Mouse (Mus musculus): ENCODE measurements at regions not wholly inside any gene's neighbourhood (a gene's known extent, or its start where the extent isn't known, plus 50 kb on each side); places are given as distances from the start of the nearest gene placed in this dataset.
A peak's percentile ranks its signal among the peaks of the same experiment; 100 is the strongest.

DNA sequence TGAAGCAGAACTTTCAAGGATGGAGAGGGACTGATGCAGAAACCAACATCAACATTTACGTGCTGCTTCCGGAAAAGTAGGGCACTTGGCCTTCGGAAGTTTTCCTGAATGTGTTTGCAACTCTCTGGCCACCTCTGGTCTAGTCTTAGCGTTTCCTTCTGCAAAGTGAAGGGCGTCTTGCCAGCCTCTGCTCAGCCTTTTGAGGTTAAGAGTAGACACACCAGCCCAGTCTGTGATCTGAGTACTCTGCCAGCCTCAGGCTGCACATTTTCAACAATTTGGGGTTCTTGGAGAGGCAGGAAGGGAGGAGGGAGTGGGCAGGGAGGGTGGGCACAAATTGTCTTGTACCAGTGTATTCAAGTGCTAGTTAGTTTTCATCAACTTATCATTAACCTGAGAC, 176.7 kb upstream of the Egln3 start:
- no peak for DNase-seq

DNA sequence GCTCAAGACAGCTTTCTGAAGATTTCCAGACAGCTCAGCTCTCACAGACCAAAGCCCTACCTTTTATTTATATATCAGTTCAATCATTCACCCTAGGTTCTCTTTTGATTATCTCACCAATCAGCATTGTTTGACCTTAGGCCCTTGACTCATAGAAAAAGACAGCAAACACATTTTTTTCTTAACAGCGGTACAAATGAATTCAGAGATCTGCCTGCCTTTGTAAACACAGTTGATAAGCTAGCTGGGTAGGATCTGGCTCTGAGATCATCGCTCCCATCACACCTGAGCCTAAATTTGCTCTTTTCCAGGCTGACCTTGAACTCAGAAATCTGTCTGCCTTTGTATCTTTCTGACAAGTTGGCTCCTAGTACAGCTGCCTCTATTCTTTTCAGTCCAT, 174.9 kb upstream of the Egln3 start:
- no peak for DNase-seq

DNA sequence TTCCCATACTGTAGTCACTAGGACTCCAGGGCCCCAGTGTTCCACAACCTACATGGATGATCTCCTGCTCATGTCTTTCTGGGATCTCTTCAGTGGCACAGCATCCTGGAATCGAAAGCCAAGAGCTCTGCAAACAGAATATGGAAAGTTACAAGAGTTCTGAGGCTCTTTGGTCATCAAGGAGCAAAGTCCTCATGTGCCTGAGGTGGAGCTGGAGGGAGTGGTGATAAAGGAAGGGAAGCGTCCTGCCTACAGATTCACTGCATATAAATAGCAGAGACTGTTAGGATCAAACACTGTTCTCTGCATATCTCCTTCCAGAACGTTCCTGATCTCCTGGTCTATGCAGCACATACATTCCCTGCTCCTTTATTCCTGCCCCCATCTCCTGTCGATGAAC, 170.4 kb upstream of the Egln3 start:
- no peak for DNase-seq

DNA sequence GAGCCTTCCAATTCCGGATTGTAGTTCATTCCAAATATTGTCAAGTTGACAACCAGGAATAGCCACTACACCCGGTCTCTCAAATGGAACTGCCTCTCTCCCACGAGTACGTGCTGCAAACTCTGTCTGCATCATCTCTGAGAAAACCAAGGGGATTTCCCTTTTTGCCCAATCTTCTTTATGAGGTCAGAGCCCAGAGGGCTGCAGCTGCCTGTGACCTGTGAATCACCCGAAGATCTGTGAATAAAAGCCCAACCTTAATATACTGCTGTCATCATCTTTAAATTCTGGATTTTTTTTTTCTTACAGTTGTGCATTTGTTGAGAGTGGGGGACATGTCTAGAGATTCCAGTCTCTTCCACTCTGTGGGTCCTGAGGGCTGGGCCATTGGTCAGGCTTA, 165.6 kb upstream of the Egln3 start:
- DNase-seq: no peak

DNA sequence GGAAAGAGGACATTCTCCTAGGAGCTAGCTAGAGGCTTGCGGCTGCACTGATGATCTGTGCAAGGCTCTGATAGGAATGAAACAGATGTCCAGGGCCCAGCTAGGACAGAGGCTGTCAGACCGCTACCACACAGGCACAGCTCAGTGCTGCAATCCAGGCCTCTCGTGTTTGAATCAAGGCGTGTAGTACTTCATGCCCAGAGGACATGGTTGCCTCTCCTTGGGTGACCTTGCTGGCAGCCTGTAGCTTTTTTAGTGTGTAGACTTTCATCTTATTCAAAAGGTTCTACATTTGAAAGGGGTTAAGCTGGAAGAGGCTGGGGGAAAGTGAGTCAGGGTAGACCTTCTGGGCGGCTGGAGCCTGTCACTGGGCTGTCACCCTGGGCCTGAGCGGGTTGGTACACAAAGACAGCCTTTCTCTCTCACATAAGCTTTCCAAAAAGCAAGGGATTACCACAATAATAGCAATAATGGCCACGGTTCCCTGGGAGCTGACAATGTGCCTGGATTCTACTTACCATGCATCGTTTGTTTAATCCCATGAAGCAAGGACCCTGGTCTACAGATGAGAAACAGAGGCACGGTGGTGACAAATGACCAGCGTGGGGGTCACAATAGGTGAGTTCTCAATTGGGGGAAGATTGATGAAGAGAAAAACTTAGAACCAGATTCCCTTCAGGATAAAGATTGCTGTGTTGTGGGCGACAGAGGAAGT, 160.9 kb upstream of the Egln3 start:
- no peak for DNase-seq

DNA sequence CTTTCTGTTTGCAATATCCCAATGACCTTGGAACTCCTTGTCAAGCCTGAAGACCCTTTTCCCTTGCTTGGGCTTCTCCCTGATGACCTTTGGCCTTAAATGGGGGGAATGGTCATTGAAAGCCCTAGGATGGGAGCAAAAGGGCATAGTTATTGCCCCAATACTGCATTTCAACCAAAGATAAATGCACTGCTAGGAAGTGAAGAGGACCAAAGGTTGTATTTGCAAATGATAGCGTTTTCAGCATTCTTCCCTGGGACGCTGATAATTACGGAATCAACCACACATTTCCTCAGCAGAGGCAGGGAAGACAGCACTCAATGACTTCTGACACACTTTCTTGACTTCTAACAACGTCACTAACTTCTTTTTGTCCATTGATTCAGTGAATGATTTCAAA, 158.1 kb upstream of the Egln3 start:
- no peak for DNase-seq

DNA sequence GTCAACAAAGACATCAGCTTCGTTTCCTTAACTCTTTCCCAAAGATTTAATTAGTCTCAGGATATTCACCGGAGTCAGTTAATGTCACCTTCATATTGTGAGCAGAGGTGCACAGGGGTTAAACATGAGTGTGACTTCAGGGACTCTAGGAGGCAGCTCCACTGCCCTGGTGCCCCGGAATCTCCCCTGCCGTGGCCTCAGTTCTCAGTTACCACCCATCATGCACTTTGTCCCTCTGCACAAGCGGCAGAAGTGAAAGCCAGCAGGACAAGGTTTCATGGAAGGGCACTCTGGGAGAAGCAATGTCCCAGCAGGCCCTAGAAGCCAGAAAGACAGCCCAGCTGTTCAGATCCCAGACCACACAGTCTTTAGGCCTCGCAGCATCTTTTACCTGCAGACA, 150.5 kb upstream of the Egln3 start:
- no peak for DNase-seq

DNA sequence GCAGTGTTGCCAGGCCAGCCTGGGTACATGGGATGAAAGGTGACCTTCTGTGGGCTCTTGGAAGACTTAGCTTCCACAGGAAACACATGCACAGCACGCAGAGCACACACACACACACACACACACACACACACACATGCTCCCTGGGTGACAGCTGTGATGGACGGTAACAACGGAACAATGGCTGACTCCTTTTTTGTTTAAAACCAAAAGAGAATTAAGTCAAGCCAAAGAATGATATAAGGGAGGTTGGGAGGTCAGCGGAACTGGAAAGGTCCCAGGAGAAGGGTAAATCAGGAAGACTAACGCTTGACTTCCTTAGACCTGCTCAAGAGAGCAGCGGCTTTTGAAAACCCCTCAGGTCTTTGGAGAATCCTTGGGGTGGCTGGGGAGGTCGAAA, 150.0 kb upstream of the Egln3 start:
- DNase-seq: no peak

DNA sequence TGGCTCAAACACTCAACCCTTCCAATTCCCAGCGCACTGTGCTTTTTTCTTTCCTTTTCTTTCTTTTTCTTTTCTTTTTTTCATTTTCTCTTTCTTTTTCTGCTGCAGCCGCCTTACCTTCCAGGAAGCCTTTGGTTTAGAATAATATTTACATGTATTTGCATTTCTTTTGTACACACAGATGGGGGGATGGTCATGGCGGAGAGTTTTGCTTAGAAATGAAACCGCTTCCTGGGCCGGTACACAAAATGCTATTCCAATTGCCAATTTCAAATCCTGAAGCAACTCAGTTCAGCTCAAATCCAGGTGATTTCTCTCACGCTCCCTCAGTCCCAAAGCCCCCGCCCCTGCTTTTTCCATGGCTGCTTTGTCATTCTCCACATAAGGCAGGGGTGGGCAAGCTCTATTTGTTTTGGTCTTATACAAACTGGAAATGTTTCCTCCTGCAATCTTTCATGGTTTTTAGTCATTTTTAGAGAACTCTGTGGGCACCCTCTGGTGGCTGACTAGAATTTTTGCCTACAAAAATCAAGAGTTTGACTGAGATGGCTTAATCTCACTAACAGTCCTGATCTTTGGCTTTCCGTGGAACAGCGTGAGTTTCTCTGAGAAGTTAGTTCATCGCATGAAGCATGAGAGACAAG, 149.4 kb upstream of the Egln3 start:
- DNase-seq: peak; percentile 19 to 27

DNA sequence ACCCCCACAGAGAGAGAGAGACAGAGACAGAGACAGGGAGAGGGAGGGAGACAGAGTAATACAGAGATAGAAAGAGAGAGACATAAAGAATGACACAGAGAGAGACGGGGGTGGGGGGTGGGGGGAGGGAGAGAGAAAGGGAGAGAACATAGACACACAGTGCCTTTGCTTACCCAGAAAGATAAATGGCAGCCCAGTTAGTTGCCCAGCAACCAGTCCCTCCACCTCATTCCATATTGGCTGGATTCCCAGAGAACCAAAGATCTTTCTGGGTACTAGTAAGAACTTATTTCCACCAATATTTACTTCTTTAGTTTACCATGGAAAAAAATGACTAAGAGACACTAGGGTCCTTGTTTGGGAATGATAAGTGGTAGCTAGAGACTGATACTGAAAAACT, 146.6 kb upstream of the Egln3 start:
- DNase-seq: no peak

DNA sequence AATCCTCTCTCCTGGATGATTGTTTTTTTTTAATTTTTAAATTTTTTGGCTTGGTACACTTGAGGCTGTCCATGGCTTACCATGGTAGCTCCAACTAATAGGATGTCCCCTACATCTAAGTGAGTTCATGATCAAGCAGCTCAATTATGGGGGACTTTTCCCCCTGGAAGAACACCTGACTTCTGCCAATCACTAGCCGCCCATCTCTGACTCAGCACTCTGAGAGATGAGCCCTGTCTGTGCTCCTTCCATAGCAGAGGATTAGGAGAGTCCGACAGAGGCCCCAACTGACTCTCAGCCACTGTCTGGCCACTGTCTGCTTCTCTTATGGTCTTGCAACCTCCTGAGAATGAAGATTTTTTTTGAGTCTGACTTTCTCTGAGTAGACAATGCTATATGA, 145.7 kb upstream of the Egln3 start:
- DNase-seq: no peak

DNA sequence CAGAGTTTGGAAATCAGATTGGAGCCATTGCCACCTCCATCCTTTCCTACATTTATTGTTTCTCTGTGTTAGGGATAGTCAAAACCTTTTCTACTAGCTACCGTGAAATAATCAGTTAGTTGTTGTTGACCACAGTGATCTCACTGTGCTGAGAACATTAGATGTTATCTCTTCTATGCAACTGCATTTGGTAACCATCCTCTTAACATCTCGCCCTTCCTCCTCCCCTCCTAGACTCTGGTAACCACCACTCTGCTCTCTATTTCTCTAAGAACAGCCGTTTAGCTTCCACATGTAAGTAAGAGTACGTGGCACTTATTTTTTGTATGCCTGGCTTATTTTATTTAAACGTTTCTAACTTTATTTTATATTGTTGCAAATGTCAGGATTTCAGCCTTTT, 139.8 kb upstream of the Egln3 start:
- DNase-seq: no peak

DNA sequence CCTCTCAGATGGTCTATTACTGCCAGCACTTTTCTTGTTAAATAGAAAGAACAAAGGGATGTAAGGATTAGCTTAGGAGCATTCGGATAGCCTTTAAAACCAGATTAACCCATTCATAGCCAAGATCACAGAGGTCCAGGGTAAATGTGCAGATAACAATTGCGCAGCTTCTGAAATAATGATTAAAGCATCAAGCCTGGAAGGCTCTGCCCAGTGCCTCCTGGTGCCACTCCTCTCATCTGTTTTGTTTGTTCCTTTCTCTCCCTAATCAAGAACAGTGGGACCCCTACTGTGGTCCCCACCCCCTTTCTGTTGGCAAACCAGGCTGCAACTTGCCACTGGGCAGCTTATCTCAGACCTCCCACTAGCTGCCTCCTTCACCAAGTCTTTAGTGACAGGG, 131.8 kb upstream of the Egln3 start:
- DNase-seq: no peak

DNA sequence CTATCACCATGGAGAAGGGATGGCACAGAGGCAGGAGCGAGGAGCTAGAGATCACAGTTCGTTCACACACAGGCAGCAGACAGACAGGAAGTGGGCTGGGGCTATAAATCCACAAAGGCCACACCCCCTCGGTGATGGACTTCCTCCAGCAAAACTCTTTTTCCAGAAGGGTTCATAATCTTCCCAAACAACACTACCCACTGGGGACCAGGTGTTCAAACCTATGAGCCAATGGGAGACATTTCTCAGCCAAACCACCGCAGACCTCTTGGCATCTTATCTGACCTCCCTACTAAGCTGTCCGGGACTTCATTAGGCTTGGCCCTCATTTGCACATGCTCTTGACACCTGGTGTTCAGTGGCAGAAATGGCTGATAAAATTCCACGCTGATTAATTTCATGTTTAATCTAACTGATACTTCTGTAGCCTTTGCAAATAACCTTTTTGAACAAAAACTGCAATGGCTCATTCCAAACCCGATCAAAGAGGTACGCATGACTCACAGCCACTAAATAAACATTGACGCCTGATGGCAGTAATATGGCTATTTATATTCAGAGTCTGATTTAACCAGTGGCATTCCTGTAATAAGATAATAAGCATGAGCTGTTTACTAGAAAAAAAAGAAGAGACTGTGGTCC, 131.0 kb upstream of the Egln3 start:
- no peak for DNase-seq

DNA sequence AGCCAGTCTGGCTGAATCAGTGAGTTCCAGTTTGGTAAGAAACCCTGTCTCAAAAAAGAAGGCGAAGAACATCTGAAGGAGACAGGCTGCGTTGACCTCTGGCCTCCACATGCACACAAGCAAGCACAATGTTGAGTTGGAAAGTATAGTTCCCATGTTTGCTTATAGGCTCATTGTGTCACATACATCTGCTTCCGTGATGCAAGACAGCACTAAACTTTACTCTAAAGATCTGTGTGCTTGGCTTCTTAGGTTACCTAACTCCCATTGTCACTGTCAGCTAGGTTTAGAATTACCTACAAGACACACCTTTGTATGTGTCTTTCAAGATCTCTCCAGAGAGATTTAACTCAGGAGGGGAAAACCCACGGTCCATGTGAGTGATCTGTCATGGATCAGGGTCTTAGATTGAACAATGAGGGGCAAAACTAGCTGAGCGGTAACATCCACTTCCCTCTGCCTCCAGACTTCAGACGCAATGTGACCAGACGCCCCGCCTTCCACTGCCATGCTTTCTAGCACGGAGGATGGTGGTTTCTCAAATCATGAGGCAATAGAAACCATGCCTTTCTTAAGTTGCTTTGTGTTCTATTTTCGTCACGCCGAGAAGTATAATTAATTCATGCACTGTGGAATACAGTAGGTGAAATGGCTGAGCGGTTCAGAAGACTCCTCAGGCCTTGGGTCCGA, 130.1 kb upstream of the Egln3 start:
- no peak for DNase-seq

DNA sequence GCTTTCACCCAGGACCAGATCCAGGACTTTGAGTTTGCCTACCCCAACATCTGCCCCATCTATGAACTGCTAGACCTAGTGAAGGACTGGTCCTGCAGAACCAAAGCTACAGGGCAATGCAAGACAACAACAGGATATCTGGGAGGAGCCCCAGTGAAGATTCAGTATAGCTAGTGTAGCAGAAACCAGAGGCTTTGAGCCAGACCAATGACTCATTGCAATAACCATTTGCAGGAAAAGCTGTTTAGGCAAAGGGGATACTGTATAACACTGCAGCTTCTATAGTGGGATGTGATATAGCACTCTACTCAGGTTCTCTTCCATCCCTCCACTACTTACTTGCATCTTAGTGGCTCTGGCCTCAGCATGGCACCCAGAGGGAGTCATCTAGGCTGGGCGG, 123.8 kb upstream of the Egln3 start:
- no peak for DNase-seq

DNA sequence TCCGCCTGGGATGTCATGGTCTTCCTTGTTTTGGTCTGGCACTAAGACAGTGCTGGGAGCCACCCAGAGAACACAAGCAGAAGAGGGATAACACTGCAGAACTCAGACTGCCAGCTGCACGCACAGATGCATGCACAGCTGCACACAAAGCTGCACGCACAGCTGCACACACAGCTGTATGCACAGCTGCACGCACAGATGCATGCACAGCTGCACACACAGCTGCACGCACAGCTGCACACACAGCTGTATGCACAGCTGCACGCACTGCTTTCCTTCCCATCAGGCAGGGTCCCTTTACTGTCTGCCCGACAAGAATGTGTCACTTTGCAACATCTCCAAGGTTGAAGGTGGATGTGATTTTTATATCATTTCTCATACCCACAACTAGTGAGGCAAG, 122.9 kb upstream of the Egln3 start:
- DNase-seq: no peak

DNA sequence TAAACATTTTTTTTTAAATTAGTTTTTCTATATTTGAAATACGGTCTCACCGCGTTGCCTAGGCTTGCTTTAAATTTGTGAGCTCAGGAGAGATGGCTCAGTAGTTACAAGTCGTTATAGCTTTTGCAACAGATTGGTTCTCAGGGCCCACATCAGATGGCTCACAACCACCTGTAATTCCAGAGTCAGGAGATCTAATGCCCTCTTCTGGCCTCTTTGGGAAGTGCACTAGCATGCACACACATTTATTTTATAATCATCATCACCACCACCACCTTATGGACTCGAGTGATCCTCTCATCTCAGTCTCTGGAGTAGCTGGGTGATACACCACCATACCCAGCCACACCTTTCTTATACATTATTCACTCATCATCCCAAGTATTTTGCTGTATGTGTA, 116.9 kb upstream of the Egln3 start:
- DNase-seq: peak in 1 of 2 experiments; percentile 33

DNA sequence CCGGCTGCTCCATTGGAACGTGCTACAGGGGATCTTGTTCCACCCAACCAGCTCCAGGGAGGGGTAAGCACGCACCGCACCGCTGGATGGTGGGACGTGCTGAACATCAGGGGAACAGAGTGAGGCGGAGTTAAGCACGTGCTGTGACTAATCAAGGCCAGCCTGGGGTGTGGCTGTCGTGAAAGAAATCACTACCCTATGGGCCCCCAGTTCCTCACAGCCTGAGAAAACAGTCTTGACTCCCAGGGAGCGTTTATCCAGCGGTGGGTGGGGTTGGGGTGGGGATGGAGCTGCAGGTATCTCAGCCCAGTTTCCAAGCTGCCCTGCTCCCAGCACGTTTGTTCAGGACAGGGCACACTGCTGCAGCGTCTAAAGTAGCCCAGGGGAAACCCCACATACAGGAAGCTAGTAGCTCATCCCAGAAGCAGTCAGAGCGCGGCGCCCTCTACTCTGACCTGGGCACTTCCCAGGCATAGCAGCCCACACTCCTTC, 113.4 kb upstream of the Egln3 start:
- peak; percentile 42 to 50 for DNase-seq

DNA sequence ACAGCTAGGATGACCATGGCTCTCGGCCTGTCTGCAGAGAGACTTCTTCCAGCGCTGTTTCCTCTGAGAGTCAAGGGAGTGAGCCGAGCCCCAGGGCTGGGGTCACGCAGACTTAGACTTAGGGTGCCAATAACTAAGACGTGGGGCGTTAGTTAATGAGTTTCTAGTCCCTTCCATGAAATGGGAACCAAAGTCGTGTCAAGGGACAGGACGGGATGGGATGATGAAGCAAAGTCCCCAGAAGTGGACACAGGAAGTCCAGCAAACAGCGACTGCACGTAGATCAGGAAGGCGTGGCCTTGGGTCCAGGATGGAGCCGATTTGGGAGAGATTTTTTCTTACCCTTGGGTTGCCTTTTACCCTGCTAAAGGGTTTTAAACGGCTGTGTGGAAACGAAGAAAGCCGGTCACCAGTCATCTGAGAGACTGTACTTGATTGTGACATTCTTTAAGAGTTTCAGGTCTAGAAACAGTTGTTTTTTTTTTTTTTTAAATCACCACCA, 112.5 kb upstream of the Egln3 start:
- no peak for DNase-seq

DNA sequence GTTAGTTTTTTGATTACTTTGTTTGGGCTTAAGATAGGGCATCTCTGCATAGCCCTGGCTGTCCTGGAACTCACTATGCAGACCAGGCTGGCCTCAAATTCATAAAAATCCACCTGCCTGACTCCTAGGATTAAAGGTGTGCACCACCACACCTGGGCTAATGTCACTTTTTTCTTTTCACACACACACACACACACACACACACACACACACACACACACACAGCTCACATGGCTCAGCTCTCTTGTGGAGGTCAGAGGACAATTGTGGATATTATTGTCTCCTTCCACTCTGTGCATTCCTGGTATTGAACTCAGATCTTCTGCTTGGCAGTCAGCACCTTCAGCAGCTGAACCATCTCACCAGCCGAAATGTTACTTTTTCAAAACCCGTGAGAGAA, 110.5 kb upstream of the Egln3 start:
- DNase-seq: no peak

DNA sequence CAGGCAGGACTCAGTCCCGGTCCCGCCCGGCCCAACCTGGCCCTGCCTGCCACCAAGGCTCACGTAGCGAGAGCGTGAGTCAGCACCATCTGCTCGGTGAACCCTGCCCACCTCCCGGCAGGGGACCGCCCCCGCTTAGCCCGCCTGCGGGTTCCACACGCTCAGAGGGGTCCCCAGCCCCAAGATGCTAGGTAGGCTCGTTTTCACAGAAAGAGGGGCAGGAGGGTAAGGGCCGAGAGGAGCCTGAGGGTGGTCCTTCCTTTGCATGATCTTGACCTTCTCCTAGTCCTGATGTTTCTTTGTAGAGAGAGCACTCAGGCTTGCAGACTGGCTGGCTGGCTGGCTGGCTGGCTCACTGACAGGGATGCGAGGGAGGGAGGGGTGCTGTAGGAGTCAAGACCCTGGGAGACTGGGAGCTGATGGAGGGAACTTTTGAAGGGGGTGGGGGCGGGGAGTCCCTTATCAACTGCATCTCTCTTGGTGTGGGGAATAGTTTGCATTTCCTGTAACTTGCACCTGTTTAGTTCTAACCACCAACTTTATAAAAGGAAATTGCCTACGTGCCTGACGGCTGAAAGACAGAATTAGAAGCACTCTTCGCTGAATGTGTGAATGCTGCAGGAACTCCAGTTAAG, 109.7 kb upstream of the Egln3 start:
- peak; percentile 81 to 89 for DNase-seq
